Mouse (Mus musculus) skeletal muscle tissue, adult 2 months (tissue): ENCODE measurements around the gene Nppb.
A peak's percentile ranks its signal among the peaks of the same experiment; 100 is the strongest.

Experiments
- DNase-seq: peaks from one replicate; pipeline ENCODE4 v3.0.0-alpha.2; 2012; ENCODE audit warnings: low read depth, low spot score

Nppb gene

GRCm38 (mm10) chr4:147976237-147976636 lies 9.4 kb upstream of the Nppb start:
- DNase-seq, result no peak

- no peak for DNase-seq
Measured at GRCm38 (mm10) chr4:147977726-147978125, 7.9 kb upstream of the Nppb start.

- no peak for DNase-seq
Measured at GRCm38 (mm10) chr4:147978391-147978790, 7.2 kb upstream of the Nppb start.

- no peak for DNase-seq
Measured at GRCm38 (mm10) chr4:147979441-147979860, 6.1 kb upstream of the Nppb start.

- no peak for DNase-seq
Measured at GRCm38 (mm10) chr4:147993571-147994095, 8.0 kb downstream of the Nppb start.

- no peak for DNase-seq
Measured at GRCm38 (mm10) chr4:147995311-147995710, 9.7 kb downstream of the Nppb start.

DNA sequence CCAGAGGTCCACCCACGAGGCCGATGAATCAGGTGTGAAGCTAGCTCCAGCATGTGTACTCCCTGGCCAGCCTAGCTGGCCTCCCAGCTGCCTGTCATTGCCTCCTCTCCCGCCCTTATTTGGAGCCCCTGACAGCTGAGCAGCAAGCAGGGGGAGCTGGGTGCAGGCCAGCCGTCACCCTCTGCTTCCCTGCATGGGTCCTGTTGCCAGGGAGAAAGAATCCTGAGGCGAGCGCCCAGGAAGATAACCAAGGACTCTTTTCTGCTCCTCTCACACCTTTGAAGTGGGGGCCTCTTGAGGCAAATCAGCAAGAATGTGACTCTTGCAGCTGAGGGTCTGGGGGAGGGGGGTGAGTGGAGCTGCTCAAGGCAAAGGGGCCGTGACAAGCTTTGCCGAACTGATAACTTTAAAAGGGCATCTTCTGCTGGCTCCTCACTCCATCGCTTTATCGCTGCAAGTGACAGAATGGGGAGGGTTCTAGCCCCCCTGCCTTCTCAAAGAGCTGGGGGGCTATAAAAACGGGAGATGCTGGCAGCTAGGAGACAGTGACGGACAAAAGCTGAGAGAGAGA lies 14.7 kb downstream of the Nppb start, which contains the start of gene Nppa:
Nppa (plus strand) TSS at position 521 of the 571 bp plus-strand sequence.
- DNase-seq, result no peak

DNA sequence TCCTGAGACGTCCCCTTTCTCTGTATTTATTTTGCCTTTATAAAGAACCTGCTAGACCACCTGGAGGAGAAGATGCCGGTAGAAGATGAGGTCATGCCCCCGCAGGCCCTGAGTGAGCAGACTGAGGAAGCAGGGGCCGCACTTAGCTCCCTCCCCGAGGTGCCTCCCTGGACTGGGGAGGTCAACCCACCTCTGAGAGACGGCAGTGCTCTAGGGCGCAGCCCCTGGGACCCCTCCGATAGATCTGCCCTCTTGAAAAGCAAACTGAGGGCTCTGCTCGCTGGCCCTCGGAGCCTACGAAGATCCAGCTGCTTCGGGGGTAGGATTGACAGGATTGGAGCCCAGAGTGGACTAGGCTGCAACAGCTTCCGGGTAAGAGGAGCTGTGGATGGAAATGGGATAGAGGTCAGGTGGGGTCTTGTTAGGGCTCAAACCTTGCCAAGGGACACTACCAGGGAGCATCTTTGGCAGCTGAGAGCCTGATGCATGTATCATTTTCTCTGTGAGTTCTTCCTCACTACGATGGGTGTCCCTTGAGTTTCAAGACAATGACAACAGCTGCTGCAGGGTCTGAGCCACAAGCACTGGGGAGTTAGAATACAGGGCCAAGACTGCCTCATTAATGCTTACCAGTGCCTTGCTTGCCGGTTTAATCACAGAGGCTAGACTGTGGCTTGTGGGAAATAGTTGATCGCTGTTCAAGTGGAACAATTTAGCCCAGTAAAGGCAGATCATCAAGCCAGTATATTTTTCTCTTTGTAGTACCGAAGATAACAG lies 15.6 kb downstream of the Nppb start:
- DNase-seq, result no peak

DNA sequence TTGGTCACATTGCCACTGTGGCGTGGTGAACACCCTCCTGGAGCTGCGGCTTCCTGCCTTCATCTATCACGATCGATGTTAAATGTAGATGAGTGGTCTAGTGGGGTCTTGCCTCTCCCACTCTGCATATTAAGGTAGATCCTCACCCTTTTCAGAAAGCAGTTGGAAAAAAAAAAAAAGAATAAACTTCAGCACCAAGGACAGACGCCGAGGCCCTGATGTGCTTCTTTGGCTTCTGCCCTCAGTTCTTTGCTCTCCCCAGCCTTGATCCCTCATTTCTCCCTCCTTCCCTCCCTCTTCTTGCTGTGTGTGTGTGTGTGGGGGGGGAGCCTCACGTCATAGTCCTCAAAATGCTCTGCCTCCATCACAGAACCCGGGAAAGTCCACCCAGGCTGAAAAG lies 16.3 kb downstream of the Nppb start:
- no peak for DNase-seq

GRCm38 (mm10) chr4:148004361-148004760 lies 18.8 kb downstream of the Nppb start:
- DNase-seq, result no peak

DNA sequence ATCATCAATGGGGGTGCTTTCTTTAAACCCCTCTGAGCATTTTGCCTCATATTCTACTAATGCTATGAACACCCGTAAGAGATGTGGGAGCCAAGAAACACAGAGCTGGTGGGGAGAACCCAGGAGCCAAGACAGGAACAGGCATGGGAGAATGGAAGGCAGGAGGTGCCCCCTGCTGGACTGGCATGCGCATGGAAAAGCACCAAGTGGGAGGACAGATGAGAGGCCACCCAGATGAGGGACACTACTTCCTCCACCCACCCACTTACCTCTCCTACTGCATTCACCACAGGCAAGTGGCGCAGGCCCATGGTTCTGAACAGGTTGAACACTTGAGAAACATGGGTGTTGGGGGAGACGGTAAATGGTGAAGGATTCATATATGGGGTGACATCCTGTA lies 22.8 kb downstream of the Nppb start:
- DNase-seq, result peak; percentile 7

DNA sequence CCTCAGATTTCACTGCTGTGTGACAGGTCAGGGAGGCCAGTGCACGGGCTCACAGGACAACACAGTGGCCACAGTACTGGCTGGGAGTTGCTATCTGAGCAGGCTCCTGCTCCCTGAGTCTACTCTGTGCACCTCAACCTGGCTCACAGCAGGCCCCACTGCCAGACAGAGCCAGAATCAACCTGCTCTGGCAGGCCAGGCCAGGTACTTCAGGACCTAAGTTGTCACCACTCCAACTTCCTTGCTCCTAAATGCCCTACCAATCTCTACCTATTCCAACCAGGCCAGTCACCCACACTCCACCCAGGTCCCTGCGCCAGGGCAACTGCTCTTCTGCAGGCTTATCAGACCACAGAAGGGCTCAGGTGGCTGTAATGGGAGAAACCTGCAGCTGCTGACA lies 24.1 kb downstream of the Nppb start:
- no peak for DNase-seq

GRCm38 (mm10) chr4:148011332-148011731 lies 25.7 kb downstream of the Nppb start:
- no peak for DNase-seq

DNA sequence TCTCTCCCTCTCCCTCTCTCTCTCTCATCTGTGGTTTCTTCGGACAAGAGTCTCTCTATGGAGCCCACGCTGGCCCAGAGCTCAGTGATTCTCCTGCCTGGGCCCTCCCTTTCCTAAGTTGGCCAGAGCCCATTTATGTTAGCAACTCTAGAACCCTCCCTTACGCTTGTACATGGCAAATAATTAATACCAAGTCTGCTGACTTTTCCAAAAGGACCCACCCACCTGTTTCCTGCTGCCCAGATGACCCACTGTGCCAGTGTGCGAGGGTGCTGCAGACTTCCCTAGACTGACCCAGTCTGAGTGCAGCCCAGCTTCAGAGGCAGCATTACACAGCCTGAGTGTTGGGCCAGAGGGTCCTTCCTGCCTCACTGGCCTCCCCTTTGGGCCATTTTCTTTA lies 26.6 kb downstream of the Nppb start:
- no peak for DNase-seq

- DNase-seq, result no peak
Measured at GRCm38 (mm10) chr4:148015418-148015817, 29.8 kb downstream of the Nppb start.

GRCm38 (mm10) chr4:148016981-148017380 lies 31.4 kb downstream of the Nppb start:
- DNase-seq, result no peak

DNA sequence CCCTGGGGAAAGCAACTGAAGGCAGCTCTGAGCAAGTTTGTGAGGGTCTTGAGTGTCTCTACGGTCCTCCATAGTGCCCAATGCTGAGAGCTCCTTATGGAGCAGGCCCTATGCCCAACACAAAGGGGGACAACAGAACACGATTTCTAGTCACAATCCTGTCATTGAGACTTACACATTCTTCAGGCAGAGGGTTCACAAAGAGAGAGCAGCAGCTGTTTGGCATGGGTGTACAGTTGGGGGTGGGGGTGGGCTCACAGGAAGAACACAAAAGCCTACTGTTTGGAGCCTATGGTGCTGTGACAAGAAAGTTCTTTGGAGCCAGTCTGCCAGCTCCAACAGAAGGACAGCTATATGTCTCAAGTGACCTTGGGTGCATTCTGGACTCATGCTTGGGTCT lies 32.8 kb downstream of the Nppb start:
- no peak for DNase-seq

GRCm38 (mm10) chr4:148024003-148024402 lies 38.4 kb downstream of the Nppb start:
- DNase-seq, result no peak

- DNase-seq, result no peak
Measured at GRCm38 (mm10) chr4:148029297-148029696, 43.7 kb downstream of the Nppb start.

DNA sequence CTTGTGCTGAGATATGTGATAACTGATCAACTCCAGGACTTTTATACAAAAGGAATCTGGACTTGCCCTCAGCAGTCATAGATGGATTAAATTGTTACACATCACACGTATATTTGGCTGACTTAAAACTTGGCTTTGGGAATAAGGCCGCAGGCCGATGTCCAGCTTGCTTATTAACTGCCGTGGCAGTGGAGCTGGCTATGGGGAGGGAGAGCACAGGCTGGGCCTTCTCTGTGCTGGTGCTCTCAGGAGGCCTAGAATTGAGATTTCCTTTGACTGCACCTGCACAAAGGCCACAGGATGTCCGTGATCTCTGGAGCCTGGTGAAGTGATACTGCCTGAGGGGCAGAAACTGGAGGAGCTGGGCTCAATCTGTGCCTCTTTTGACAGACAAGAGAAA lies 44.9 kb downstream of the Nppb start:
- DNase-seq, result no peak

DNA sequence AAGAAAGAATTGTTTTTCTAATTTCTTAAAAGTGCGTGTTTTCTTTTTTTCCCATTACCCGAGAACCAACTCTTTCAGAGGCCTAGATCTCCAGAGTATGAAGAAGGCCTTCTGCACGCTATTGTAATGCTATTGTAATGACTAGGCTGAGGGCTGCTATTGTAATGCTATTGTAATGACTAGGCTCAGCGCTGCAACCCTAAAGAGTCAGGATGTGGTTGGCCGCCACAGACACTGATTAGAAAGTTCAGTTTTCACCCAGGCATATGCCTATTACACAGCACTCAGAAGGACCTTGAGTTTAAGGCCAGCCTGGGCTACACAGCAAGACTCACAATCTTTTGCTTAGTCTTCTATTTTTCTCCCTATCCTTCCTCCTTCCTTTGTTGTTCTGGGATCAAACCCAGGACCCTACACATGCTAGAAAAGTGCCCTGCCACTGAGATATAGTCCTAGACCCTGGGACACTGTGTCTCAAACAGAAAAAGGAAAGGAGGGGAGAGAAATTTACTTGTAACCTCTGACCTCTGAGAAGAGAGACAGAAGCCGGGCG lies 48.3 kb downstream of the Nppb start:
- no peak for DNase-seq

DNA sequence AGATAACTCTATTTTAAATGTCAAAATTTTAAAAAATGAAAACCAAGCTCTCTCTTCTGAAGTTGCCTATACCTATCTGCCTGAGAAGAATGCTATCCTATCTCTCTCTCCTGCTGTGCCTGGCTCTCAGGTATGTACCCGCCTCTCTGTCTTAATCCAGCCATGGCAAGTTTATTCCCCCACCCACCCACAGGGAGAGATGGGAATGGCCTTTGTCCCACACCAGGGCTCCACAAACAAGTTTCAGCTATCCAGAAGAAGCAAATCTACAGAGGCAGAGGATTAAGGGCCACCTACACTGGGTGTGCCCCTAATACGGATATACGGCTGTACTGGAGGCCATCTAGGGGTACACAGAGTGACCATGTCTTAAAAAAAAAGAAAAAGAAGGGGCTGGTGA lies 49.9 kb downstream of the Nppb start:
- no peak for DNase-seq
